Mouse (Mus musculus): Measurements from ENCODE around the gene Faah.

GRCm38 (mm10) chr4:115931556-115932088 is 86.1 kb downstream of the Faah start:
- TF ChIP-seq CTCF (IDR thresholded peaks at IDR 0.05; ENCODE audit: borderline replicate concordance, insufficient read depth, low read length) (no peak), POLR2A (IDR thresholded peaks at IDR 0.05; ENCODE audit: low read depth, low read length) (no peak)

Data from embryonic fibroblast, embryonic 13.5 days (primary cell).